Mouse (Mus musculus) Muller cell, postnatal 12 days (primary cell): Measurements from ENCODE around the gene Snx13.

Source experiments
- DNase-seq: peaks from one replicate; pipeline ENCODE4 v3.0.0-alpha.2; 2015; ENCODE audit errors: inconsistent ontology term

Gene Snx13

GRCm38 (mm10) chr12:35047320-35048225, 587 bp downstream of the Snx13 start:
- peak; percentile 81 for DNase-seq

GRCm38 (mm10) chr12:35048891-35049290, 1.9 kb downstream of the Snx13 start:
- no peak for DNase-seq

- DNase-seq: no peak
Measured at GRCm38 (mm10) chr12:35050501-35050900, 3.5 kb downstream of the Snx13 start.

- DNase-seq: no peak
Measured at GRCm38 (mm10) chr12:35050964-35051758, 4.2 kb downstream of the Snx13 start.

DNA sequence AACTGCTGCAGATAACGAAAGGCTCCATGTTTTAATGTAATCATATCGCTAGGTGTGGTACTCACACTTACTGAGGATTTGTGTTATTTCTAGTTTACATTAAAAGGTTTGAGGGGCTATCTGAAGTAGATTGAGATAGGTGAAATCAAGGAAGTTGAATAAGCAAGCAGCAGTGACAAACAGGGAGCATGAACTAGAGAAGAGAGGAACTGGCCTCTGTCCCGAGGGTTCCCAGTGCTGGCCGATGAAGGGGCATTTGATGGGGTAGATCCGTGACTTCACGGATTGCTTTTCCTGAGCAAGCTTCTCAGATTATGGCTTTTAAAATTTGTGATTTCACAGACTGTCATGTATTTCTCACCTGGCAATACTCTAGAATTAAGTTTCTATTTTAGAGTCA, 7.4 kb downstream of the Snx13 start:
- no peak for DNase-seq

DNA sequence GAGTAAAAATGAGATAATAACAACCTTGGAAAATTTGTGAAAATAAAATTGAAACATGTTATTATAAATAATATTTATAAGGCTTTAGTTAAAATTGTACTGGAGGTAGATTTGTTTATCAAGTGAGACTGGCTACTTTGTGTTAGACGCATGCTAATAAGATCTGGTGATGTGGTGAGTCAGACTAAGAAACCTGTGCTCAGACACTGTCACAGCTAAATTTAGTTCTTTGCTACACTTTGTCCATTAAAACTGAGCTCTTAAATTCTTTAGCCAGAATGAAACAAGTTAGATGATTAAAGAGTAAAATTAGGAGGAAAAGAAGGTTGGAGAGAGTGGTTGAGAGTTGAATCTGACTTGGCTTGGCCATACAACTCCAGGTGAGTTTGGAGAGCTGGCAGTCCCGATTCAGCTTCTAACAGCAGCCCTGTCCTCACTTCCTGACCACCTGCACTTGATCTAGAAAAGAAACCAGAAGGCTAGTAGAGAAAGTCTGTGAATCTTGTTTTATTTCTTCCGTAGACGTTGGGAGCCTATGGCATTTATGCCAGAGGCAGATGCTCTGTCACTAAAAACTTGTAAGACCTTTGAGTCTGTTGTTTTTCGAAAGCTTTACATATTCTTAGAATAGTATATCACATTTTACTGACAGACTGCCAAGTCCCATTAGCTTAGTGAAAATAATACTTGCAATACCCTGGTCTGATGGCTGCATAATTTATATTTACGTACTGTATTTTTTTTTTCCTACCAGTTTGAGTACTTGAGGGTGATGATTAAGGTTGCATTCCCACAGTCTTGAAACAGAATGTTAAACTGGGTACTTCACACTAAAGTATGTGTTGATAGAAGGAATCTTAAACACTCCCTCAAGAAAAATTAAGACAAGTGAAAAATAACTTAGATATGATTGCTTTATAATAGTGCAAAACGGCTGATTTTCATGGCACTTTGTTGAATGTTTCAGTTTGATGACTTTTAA, 8.4 kb downstream of the Snx13 start:
- no peak for DNase-seq

- peak; percentile 78 for DNase-seq
Measured at GRCm38 (mm10) chr12:35063697-35064468, 16.9 kb downstream of the Snx13 start.

DNA sequence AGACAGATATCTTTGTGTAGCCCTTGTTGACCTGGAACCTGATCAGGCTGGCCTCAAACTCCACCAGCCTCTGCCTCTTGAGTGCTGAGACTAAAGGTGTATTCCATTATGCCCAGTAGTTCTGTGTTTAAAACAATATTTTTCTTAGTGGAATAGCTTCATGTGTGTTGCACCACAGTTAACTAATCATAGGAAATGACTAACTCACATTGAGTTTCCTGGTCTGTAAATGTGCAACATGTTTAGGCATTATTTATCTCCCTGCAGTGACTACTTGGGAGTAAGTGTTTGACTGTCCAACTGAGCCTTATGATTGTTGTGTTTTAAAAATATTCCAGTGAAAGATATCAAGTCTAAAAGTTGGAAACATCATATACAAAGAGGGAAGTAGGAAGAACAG, 20.6 kb downstream of the Snx13 start:
- no peak for DNase-seq

DNA sequence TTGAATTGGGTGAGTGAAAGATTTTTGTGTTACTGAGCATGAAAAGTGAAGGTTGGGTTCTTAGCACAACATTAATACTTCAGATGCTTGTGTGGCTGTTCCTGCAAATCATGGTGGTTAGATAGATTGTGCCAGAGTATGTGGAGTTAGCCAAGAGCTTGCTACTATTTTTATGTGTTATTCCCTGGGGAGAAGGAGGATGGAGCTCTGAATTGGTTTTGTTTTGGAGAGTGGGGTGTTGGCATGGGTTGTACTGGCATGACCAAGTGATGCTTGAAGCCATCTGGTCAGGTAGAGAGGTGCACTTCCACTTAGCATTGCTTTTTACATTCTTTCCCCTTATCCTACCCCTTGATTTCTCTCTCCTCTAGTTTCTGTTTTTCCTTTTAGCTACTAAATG, 24.4 kb downstream of the Snx13 start:
- DNase-seq: no peak

DNA sequence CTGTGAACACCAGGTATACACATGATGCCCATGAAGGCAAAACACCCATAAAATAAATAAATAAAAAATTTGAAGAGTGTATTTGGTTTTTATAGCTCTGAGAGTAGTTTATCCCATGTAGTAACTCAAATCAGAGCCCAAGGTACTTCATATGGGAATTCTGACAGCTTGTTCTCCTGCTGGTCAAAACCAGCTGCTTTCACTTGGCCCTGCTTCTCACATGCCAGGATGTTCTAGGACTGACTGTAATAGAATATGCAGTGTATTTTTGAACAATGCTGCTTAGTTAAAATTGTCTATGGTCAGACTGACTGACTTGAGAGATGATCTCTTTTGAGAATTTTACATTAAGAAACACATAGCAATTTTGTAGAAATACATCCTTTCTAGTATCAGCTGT, 25.2 kb downstream of the Snx13 start:
- DNase-seq: no peak

DNA sequence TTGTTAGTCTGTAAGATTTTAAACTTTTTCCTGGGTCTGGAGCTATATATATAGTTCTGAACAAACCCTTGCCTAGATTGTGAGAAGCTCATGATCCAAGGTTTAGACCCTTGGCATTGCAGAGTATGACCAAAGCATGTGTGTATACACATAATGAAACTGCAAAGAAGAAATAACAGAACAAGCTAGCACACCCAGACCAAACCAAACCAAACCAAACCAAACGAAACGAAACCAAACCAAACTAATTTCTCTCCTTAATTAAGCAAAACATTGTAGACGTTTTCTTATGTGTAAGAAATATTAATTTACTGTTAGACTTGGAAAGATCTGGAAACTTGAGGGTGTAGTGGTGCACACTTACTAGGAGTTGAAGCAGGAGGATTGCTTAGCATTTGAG, 29.0 kb downstream of the Snx13 start:
- DNase-seq: no peak

GRCm38 (mm10) chr12:35123549-35123948, 76.6 kb downstream of the Snx13 start:
- no peak for DNase-seq

GRCm38 (mm10) chr12:35153186-35153585, 106.2 kb downstream of the Snx13 start:
- DNase-seq: no peak

DNA sequence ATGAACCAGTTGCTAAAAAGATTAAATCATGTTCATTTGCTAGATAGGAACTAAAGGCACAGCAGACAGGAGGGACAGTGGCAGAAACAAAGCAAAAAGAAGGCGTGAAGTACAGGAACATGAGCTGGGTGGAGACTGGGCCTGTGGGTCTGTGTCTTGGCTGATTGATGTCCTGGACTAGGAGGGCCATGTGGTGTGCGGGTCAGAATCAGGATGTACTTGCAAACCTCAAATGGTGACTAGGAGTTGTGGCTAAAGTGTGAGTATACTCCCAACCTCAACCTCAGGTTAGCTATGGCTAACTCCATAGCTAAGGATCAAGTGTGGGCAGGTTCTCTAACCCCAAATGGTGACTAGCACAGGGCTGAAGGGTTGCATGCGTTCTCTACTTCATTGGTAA, 107.2 kb downstream of the Snx13 start:
- no peak for DNase-seq

- DNase-seq: no peak
Measured at GRCm38 (mm10) chr12:35157237-35157636, 110.3 kb downstream of the Snx13 start.

- no peak for DNase-seq
Measured at GRCm38 (mm10) chr12:35161690-35162089, 114.7 kb downstream of the Snx13 start.

GRCm38 (mm10) chr12:35170275-35170674, 123.3 kb downstream of the Snx13 start:
- DNase-seq: no peak

- no peak for DNase-seq
Measured at GRCm38 (mm10) chr12:35175938-35176337, 129.0 kb downstream of the Snx13 start.

DNA sequence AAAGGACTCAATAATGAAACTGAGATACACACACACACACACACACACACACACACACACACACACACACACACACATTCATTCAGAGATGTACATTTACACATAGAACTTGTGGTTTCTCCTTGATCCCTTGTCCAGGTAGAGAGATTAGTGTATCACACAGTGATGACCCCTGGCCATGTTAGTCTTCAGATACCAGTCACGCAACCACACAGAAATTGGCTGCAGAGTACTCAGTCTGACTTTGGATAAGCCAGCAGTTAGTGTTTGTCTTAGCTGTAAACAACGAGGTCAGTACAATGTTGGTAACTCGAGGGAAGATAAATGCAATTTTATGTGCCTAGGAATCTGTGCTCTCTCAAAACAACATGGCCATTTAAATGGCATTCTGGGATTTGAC, 129.6 kb downstream of the Snx13 start:
- DNase-seq: no peak

DNA sequence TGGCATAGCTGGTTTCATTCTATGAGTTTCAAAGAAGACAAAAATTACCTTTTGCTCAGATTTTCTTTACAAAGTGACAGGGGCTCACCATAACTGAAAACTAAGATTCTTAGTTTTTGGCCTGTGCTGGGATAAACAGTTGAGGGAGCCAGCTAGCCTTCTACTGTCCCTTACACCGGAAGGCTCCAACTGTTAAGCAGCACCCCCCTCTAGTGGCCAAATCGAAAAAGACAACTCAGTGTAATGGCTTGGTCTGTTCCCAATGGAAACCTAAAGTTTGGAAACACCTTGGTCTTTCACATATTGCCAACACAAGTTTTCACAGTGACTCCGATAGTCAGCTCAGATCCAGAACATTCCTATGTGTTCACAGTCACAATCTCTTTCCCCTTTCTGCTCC, 135.7 kb downstream of the Snx13 start:
- peak; percentile 65 for DNase-seq

GRCm38 (mm10) chr12:35184261-35184660, 137.3 kb downstream of the Snx13 start:
- DNase-seq: no peak
